Mouse (Mus musculus) adrenal gland, adult 8-10 months (tissue): ENCODE measurements at regions not wholly inside any gene's neighbourhood (a gene's known extent, or its start where the extent isn't known, plus 50 kb on each side); places are given as distances from the start of the nearest gene placed in this dataset.
"Not testable (repeated sequence)": the region's sequence is repeated elsewhere in the genome, so short reads cannot be mapped to it uniquely, and the experiment has no call there.

ENCODE experiments used
- DNase-seq: peaks from one replicate; pipeline ENCODE4 v3.0.0; 2022

DNA sequence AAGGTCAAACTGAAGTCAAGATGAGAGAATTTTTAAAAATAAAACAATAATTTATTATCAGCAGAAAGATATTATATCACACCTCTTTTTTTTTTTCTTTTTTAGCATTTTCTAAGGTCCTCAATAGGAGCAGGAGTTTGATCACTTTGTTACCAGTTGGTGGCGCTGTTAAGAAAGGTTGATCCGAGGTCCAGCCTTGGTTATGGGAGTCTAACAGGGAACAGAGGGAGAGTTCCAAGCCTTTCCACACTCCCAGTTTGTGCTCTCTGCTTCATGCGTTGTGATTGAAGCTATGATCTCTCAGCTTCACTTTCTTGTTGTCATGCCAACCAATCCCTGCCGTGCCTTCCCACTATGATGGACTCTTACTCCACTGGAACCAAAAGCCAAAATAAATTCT lies 83.8 kb downstream of the Fam174a start:
- DNase-seq, result no peak

DNA sequence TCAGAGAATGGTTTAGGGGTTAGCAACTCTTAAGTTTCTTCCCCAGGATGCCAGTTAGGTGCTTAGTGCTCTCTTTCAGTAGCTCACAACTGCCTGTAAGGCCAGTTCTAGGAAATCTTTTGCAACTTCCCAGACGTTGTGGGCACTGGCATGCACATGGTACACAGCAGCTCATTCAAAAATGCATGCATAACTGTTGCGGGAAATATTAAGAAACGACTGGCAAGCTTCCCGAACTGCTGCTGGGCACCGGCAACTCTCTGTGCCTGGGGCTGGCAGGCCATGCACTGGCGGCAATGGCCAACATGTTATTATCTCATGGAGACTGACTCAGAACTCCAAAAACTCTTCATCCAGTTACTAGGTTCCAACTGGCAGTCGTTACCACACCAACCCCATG lies 86.3 kb downstream of the Fam174a start:
- DNase-seq, result no peak

DNA sequence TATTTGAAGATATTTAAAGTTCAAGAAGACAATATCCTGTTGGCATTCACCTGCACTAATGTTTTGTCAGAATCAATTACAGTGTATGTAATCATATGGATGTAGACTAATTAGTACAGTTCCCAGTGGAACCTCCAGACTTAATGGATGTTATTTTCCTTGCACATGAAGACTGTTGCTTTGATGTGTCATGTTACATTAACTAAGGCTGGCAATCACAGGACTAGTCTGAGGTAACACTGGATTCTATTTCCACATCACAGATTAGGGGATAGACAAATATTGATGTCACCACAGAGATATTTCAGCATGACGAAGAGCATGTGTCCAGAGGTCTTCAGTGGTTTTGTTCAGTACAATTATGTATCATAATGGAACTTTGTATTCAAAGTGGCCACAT lies 108.8 kb downstream of the Fam174a start:
- DNase-seq, result no peak

DNA sequence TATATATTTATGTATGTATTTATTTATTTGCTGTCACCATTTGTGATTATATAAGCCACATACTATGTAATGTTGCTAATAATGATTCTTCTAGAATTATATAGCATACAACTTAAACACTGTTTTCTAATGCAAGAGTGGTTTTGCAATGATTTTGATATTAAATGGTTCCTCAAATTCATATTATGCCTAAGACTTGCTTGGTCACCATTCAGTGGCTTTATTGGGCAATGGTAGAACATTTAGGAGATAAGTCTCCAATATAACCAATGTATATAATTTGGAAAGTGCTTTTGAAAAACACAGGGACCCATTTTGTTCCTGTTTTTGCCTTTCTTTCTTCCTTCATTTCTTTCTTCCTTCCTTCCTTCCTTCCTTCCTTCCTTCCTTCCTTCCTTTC lies 112.0 kb downstream of the Fam174a start:
- no peak for DNase-seq

DNA sequence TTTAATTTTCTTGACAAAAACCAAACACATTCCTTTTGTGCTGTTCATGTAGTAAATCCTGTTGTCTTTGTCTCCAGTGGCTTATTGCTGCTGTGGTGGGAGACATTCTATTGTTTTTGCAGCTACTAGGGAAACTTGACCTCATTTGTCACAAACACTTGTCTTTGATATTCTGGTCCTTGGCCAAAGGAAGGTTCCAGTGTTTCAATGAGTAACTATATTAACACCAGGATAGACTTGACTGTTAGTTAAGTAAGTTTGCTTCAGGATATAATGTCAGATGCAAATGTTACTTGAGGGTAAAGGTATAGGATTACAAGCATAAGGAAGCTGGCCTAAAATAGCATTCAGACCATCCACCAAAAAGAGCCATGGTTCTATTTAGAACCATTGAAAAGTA lies 123.7 kb downstream of the Fam174a start:
- DNase-seq, result no peak

DNA sequence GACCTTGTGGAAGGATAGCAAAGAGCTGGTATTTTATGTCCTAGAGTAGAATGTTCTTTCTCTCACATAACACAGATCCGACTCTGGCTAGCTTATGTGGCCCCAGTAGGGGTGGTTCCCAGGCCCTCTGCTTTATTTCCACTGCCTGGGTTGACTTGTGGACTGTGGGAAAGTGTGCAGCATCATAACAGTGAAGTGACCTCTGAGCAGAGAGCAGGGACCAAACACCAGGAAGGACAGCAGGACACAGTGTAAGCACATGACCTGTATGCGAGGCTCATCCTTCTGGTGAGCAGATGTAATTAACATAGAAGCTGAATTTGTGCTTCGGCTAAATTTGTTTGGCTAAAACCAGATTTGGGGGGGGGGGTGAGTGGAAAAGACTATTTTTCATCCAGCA lies 132.1 kb downstream of the Fam174a start:
- no peak for DNase-seq

DNA sequence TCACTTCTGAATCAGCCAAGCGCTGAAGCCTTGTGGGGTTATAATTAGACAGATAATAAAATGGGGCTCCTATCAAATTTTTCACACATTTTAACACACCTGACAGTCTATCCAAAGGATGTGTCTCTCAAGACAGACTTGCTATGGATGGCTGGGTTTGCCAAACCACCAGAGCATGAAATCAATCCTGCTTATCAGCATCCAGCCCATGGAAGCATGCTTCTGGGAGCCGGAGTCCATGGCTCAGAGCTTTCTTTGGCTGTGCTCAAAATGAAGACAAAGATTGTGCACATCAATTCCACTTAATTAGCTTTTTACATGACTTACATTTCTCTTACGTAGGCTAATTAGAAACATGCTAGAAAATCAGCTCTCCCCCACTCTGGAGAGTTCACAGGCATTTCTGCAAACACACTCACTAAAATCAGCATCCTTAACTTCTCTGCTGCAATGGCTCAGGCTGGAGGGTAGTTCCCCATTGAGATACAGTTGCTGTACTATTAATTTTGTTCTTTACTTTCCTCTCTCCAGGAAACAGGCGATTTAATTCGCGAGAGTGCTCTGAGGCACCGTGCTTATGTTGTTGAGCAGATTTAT lies 135.6 kb downstream of the Fam174a start:
- DNase-seq, result no peak

DNA sequence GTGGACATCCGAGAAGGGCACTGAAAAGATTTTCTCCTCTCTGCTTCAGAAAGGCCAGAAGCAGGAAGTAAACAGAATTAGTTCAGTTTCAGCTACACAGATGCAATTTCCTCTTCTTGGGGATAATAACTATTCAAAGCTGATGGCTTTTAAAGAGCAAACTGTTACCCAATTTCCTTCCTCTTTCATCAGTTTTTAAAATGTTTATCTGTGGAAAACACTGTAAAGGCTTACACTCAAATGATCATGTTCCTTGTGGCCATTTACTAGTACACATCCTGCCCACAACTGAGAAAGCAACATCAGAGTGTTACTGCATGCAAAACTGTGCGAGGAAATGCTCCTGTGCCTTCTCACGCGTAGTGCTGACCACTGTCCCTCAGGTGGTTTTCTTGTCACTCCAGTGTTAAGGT lies 137.5 kb downstream of the Fam174a start:
- no peak for DNase-seq

DNA sequence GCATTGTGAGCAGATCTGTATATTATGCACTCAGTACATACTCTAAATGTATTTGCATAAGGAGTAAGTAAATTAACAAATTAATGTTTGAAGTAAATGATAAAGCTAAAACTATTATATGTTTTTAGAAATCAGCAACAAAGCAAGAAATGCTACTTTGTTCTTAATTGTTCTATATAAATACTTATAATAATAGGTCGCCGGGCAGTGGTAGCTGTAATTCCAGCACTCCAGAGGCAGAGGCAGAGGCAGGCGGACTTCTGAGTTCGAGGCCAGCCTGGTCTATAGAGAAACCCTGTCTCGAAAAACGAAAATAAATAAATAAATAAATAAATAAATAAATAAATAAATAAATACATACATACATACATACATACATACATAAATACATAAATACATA lies 138.3 kb downstream of the Fam174a start:
- peak; percentile 37 for DNase-seq

DNA sequence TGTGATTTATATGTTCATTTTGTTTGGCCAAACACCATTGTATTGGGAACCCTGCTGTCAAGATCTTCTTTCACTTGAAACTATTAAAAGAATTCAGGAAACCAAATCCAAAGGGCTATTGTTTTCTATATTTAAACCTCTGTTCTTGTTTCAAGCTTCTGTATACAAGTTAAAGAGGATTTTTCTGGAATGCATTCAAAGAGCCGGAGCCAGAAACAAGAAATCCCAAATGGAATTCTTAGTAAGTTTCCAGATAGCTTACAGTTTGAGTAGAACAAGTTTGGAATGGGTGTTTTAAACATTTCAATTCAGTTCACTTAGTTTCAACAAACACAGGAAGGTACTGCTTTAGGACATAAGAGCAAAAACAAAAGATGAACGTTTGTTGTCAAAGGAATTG lies 140.8 kb downstream of the Fam174a start:
- no peak for DNase-seq

DNA sequence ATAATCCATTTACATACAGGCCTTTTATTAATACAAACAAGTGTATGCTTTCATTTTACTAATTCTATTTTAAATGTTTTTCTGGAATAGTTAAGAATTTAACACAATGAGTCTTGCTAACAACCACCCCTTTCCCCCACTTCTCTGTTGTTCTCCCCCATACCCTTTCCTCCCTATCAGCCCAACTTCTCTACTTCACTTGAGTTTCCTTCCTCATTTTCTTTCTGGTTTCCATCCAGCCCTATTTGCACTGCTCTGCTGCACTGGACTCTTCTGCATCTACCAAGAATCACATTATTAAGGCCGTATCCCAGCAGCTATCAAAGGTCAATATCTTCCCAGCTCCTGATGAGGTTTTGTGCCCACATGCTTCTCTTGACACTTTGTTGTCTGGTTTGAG lies 145.9 kb downstream of the Fam174a start:
- DNase-seq, result no peak

DNA sequence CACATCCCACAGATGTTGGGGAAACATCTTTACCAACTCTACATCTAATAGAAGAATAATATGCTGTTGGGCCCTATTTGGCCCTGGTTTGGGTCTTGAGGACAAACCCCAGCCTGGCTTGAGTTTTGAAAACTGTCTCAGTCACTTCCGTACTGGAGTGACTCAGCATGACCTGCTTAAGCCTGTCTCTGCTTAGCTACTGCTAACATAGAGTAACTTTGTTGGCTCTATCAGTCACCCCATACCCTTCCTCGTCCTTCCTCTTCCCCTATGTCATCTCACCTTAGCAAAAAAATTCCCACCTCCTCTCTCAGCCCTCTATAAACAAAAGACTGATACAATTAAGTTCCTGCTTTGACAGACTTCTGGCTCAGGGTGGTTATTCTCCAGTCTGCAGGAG lies 154.7 kb downstream of the Fam174a start:
- no peak for DNase-seq

DNA sequence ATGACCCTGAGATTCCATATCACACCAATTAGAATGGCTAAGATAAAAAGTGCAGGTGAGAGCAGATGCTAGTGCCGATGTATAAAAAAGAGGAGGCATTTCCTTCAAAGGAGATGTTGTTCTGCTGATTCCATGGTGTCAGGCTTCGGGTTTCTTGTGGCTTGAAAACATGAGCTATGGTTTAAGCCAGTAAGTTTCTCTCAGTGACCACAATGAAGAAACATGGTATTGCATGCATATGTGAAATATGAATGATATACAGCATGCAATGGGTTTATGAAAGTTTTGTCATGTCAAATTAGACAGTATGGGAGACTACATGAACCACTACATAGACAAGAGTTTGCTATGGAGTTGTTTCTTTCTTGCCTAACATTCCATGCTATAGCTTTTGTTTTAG lies 155.3 kb downstream of the Fam174a start:
- DNase-seq, result no peak

DNA sequence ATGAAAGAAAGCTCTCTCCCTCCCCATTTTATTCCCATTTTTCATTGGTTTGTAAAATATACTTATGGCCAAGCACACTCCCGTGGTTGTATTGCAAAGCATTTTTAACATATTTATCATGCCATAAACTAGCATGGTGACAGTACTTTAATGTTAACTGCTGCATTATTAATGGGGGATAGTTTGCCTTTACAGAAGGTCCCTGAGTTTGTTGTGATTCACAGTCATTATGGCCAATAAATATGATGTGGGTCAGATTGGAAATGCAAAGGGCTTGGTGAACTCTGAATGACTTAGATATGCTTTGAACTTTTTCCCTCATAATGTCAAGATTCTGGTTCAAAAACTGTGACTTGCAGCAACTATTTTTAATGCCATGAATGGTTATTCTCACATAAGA lies 157.1 kb downstream of the Fam174a start:
- DNase-seq, result no peak

DNA sequence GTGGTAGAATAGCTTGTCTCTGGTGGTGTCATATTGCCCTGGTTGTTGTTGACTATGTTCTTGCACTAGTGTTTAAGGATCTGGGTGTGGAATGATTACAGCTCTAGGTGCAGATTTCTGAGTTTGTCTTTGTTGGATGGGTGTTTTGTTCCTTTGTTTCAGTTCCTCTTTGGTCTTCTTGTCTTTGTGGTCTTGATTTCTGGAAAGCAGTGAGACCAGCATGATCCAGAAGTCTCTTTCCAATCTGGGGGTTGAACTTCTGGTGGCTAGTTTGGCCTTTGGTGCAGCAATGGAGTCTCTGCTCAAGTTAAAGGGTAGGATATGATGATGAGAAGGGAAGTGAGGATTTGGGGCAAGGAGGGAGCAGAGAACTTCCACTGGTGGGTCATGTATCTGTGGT lies 174.4 kb downstream of the St8sia4 start:
- DNase-seq, result no peak

DNA sequence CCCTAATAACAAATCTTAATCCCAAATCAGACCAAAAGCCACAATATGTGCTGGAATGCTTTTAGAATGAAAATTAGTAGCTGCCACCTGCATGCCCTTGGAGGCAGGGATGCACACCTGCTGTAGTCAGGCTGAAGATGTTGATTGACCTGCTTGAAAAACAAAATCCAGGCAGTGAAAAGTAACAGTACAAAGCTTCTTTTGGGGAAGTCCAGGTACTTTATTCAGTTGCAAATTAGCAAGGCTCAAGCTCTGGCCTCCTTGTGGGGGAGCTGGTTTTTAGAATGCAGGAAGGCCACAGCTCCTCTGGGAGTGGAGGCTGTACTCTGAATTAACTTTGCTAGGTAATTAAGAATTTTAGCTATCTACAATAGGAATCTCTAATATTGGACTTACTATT lies 166.7 kb downstream of the St8sia4 start:
- DNase-seq, result not testable (repeated sequence)

DNA sequence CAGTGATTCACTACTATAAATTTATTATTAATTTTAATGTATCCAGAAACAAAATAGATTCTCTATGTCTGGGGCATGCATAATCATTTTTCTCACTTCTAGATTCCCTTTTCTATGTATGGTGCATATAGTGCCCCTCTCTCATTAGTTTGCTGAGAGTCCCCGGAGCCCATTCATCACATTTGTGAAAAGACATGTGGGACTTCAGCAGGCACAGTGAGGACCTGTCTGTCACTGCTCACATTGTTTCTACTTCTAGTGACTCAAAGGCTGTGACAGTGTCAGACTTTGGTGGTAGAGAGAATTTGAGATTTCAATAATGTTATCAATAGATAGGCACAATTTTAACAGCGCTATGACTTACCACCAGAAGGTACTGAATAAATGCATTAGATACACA lies 158.7 kb downstream of the St8sia4 start:
- no peak for DNase-seq

DNA sequence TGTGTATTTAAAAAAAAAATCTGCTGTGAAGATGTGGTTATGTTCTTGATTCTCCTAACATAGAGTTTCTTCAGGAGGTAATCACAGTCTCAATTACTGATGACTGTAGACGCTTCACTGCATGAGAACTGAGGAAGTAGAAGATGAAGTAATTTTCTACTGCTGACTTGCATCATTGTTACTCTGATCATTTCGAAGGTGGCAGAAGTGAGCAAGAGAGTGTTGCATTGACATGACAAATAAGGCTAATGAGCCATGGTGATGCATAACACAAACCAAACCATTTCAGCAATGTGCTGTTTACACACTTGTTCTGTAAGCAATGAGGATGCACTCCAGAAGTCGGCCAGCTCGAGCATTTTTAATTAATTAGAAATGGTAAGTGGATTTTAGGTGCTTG lies 138.6 kb downstream of the St8sia4 start:
- no peak for DNase-seq

DNA sequence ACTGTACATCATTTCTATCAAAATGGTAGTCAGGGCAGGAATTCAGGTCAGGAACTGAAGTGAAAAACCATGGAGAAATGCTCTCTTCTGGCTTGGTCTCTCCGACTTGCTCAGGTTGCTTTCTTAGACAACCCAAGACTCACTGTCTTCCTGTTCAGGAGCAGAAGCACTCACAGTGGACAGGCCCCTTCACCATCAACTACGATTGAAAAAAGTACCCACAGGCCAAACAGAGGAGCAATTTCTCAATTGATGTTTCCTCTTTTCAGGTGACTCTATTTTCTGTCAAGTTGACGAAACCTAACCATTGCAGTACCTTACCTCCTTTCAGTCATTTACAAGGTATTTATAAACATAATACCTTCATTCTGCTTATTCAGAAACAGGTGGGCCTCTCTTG lies 136.4 kb downstream of the St8sia4 start:
- DNase-seq, result no peak
